Mouse (Mus musculus) midbrain, embryonic 11.5 days (tissue): ENCODE results near the gene Rpn2. TPM values are rescaled to one million over a fixed set of nuclear protein-coding genes. Genes with fewer than 3 reads are reported as not detected.
A peak's percentile ranks its signal among the peaks of the same experiment; 100 is the strongest.

Experiments
- ATAC-seq: fragments of 200-750 bp; cut with Nextera tagmentation; 2 replicates; pipeline ENCODE4 v1.8.0; 2017; ENCODE audit warnings: moderate TSS enrichment, moderate library complexity; ENCODE audit not compliant: low FRiP score
- DNase-seq: peaks from one replicate; pipeline ENCODE4 v3.0.0; 2015; ENCODE audit warnings: low spot score; ENCODE audit errors: missing footprints
- H3K27ac ChIP-seq: fragments of 300-500 bp; sonication (generic); 2 replicates; pipeline ENCODE4 v1.5.1; 2014; ENCODE audit warnings: low read depth, low read length
- H3K27me3 ChIP-seq: fragments of 300-500 bp; sonication (generic); 2 replicates; pipeline ENCODE4 v1.6.1; 2014; ENCODE audit warnings: mild to moderate bottlenecking, low read length, moderate library complexity, mixed read lengths; ENCODE audit not compliant: control insufficient read depth, insufficient read depth
- H3K36me3 ChIP-seq: fragments of 300-500 bp; sonication (generic); 2 replicates; pipeline ENCODE4 v1.6.1; 2014; ENCODE audit warnings: mild to moderate bottlenecking, low read length, moderate library complexity, mixed read lengths; ENCODE audit not compliant: control insufficient read depth, insufficient read depth
- H3K4me1 ChIP-seq: fragments of 300-500 bp; sonication (generic); 2 replicates; pipeline ENCODE4 v1.6.1; 2014; ENCODE audit warnings: low read length; ENCODE audit not compliant: control insufficient read depth, insufficient read depth
- H3K4me2 ChIP-seq: fragments of 300-500 bp; sonication (generic); 2 replicates; pipeline ENCODE4 v1.6.1; 2014; ENCODE audit warnings: mild to moderate bottlenecking, moderate library complexity
- H3K4me3 ChIP-seq: fragments of 300-500 bp; sonication (generic); 2 replicates; pipeline ENCODE4 v1.5.1; 2014; ENCODE audit warnings: low read depth, low read length
- H3K9ac ChIP-seq: fragments of 300-500 bp; sonication (generic); 2 replicates; pipeline ENCODE4 v1.6.1; 2014; ENCODE audit warnings: low read length
- H3K9me3 ChIP-seq: fragments of 300-500 bp; sonication (generic); 2 replicates; pipeline ENCODE4 v1.6.1; 2016; ENCODE audit warnings: low read length; ENCODE audit not compliant: control insufficient read depth
- WGBS: fragments of 180-500 bp; shearing (Covaris S2); extraction: QIAGEN DNeasy Blood & Tissue Kit; methylation state at CpG from one replicate; pipeline ENCODE4 v1.1.7; 2014; 5-methylcytosine and 5-hydroxymethylcytosine counted together
- polyA plus RNA-seq: library from polyadenylated mRNA; unstranded; fragments of >200 nt; fragmentation: Nextera tagmentation; extraction: Ambion mirVana; gene quantifications from 2 replicates; pipeline ENCODE4 v1.2.1, GENCODE M21; 2014

The Rpn2 gene
- polyA plus RNA-seq, result 234 and 237 TPM in 2 replicates

DNA sequence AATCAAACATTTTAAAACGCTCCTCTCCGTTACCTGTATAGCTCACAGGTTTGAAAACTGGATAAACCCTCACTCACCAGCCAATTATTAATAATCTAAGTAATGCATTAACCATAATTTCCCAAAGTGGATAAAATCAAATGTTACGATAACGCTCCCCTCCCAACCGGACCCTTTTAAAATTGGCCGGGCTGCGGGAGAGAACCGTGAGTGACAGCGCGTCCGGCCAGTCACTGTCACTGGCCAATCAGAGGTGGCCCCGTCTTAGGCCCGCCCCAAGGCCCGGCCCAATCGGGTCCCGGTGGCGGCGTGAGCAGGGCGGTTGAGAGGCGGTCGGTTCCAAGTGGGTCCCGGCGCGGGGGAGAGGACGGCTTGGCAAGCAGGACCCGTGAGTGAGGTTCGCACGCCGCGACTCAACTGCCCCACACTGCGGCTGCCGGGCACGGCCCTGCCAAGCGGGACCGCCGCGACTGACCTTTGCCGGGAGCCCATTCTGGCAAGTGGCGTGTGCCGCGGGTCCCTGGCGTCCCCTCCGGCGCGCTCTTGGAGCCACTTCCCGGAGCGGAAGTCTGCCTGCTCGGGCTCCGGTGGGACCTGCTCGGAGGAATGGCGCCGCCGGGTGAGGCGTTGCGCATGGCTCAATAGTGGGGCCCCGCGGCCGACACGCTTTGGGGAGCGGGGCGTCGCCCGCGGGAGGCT is at the start of gene Rpn2:
TSS of gene Rpn2 (plus strand) at position 301 of the 699 bp plus-strand sequence.
- Histone ChIP-seq H3K27me3 (no peaks in the 10 kb centered on the region), H3K36me3 (peaks cover 5% of the 10 kb centered on the region), H3K9ac (peak within 1 kb of the TSS; percentile 96), H3K4me1 (peaks cover 14% of the 10 kb centered on the region), H3K27ac (peak within 1 kb of the TSS; percentile 90), H3K9me3 (no peaks in the 10 kb centered on the region), H3K4me2 (peak within 1 kb of the TSS; percentile 67), H3K4me3 (peak within 1 kb of the TSS; percentile 99)
- DNase-seq (peak; percentile 99), ATAC-seq (peak; percentile 100)
- WGBS, result under 1% methylated on average over 60 of the region's 64 CpGs

DNA sequence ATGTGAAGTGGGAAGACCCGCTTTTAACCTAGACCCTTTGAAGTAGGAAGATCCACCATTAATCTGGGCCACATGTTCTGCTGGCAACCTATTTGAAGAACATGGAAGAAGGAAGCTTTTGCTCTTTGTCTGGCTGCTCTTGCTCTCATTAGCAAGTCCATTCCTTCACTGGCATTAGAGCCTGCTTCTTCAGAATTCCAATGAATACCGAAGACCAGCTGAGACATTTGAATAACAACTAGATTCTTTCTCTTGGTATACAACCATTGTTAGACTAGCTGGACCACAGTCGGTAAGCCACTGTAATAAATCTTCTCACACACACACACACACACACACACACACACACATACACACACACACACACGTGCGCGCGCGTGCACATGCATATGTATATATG is 42.9 kb upstream of the Rpn2 start:
- Histone ChIP-seq H3K9me3 (no peaks in the 10 kb centered on the region), H3K4me3 (no peak overlapping the region), H3K9ac (no peak overlapping the region), H3K4me1 (no peaks in the 10 kb centered on the region; the same call in 1 of the 2 replicates), H3K4me2 (no peak overlapping the region), H3K36me3 (no peaks in the 10 kb centered on the region), H3K27me3 (no peaks in the 10 kb centered on the region), H3K27ac (no peak overlapping the region)
- 84% methylated on average over 8 of the region's 8 CpGs for WGBS
- DNase-seq (no peak), ATAC-seq (no peak)

DNA sequence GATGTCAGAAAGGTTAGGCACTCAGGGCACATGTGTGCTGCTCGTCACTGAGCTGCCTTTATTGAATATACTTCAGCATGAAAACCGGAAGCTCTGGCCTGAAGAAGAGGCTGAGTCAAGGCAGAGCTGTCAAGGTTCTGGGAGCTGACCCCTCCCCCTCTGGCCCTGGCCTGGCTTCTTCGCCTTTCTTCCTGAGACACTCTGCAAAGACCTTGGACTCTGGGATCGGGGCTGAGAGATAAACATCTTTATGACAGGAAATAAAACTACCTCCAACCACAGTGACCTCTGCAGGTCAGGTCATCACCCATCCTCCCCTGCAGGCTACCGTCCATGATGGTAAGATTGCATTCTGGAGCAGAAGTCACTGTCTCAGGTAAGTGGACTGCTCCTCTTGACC is 33.8 kb upstream of the Rpn2 start:
- Histone ChIP-seq H3K36me3 (no peaks in the 10 kb centered on the region), H3K9ac (no peak overlapping the region), H3K27ac (no peak overlapping the region), H3K4me2 (no peak overlapping the region), H3K4me1 (no peaks in the 10 kb centered on the region), H3K4me3 (no peak overlapping the region), H3K27me3 (no peaks in the 10 kb centered on the region), H3K9me3 (no peaks in the 10 kb centered on the region)
- ATAC-seq (no peak), DNase-seq (no peak)
- WGBS, result 72% methylated on average over 5 of the region's 5 CpGs

DNA sequence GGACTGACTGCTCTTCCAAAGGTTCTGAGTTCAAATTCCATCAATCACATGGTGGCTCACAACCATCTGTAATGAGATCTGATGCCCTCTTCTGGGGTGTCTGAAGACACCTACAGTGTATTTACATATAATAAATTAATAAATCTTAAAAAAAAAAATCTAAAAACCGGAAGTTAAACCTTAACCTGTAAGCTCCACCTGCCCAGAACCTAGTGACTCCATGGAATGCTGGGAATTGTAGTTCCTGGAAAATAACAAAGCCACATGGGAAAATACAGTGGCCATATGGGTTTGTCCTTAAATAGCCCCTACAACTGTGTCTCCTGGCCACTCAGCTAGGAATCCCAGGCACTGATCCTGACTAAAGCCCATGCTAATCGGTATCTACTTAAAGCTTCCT is 33.2 kb upstream of the Rpn2 start:
- 78% methylated on average over 2 of the region's 2 CpGs for WGBS
- ATAC-seq, result no peak

DNA sequence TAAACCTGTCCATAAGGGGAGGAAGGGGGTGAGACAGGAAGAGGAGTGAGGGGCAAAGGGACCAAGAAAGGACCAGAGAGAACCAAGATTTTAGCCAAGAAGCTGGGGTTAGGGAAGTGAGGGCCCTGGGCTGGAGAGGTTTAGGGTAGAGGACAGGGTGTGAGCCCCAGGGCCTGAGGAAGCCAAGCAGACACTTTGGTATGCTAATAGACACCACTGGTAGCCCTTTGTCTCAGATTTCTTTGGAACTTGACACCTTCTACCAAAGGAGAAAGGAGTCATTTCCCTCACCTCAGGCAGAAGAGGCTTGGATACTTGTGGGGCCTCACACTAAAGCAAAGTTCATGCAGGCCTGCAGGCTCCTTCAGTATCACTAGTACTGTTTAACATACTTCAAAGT is 30.7 kb upstream of the Rpn2 start:
- H3K4me2 ChIP-seq, result no peak overlapping the region

More for the DNA sequence above, 33.2 kb upstream of the Rpn2 start:
- H3K9ac ChIP-seq, result no peak overlapping the region
- no peak overlapping the region for H3K4me3 ChIP-seq
- H3K27ac ChIP-seq, result no peak overlapping the region
- H3K4me1 ChIP-seq, result no peaks in the 10 kb centered on the region
- no peaks in the 10 kb centered on the region for H3K9me3 ChIP-seq
- H3K27me3 ChIP-seq, result no peaks in the 10 kb centered on the region
- DNase-seq, result no peak
- H3K4me2 ChIP-seq, result no peak overlapping the region
- H3K36me3 ChIP-seq, result no peaks in the 10 kb centered on the region

DNA sequence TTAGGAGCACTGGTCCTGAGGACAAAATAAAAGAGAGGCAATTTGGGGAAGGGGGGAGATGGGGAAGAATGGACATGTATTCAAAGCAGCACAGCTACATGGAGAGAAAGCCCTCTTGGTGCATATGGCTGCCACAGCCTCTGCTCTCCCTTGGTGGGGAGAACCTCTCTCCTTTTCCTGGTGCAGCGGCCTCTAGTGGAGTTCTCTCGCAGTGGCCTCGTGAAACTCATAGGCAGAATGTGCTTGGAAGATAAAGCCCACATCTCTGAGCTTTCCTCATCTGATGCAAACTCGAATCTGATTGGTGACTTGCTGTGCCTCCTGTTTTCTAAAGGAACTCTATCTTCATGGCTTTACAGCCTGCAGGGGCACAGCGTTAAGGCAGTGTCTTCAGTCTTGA is 19.1 kb upstream of the Rpn2 start:
- no peaks in the 10 kb centered on the region for H3K36me3 ChIP-seq
- no peak overlapping the region for H3K4me3 ChIP-seq
- no peak for ATAC-seq
- H3K27me3 ChIP-seq, result no peaks in the 10 kb centered on the region
- no peaks in the 10 kb centered on the region for H3K9me3 ChIP-seq
- 10% methylated on average over 5 of the region's 5 CpGs for WGBS
- H3K27ac ChIP-seq, result no peak overlapping the region
- no peak overlapping the region for H3K9ac ChIP-seq
- H3K4me2 ChIP-seq, result no peak overlapping the region
- peak; percentile 91 for DNase-seq
- H3K4me1 ChIP-seq, result no peaks in the 10 kb centered on the region

More for the DNA sequence above, 30.7 kb upstream of the Rpn2 start:
- no peak overlapping the region for H3K27ac ChIP-seq
- no peaks in the 10 kb centered on the region for H3K4me1 ChIP-seq
- H3K9ac ChIP-seq, result no peak overlapping the region
- H3K36me3 ChIP-seq, result no peaks in the 10 kb centered on the region
- H3K4me3 ChIP-seq, result no peak overlapping the region
- DNase-seq, result no peak
- no peak for ATAC-seq
- H3K27me3 ChIP-seq, result no peaks in the 10 kb centered on the region
- no peaks in the 10 kb centered on the region for H3K9me3 ChIP-seq

DNA sequence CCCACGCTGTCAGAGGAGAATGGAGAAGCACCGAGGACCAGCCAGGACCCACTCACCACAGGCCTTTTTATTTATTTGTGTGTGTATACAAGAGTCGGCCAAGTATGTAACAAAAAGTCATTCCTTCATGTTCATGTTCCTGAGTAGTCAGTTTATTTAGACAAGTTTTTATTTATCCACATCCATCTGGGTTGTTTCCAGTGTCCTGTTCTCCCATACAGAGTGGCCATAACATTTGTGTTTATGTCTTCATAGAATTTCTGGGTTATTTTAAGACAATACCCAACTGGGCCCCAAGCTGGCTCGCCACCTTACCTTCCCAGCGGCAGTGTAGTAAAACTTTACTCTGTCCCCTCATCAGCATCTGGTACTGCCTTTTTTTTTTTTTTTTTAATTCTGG is 16.9 kb upstream of the Rpn2 start:
- DNase-seq (no peak), ATAC-seq (no peak)
- no peak overlapping the region for H3K9ac ChIP-seq
- H3K9me3 ChIP-seq, result no peaks in the 10 kb centered on the region
- H3K4me3 ChIP-seq, result no peak overlapping the region
- H3K4me1 ChIP-seq, result no peaks in the 10 kb centered on the region
- H3K27ac ChIP-seq, result no peak overlapping the region
- 89% methylated on average over 5 of the region's 5 CpGs for WGBS
- H3K27me3 ChIP-seq, result no peaks in the 10 kb centered on the region
- H3K36me3 ChIP-seq, result no peaks in the 10 kb centered on the region
- H3K4me2 ChIP-seq, result no peak overlapping the region

DNA sequence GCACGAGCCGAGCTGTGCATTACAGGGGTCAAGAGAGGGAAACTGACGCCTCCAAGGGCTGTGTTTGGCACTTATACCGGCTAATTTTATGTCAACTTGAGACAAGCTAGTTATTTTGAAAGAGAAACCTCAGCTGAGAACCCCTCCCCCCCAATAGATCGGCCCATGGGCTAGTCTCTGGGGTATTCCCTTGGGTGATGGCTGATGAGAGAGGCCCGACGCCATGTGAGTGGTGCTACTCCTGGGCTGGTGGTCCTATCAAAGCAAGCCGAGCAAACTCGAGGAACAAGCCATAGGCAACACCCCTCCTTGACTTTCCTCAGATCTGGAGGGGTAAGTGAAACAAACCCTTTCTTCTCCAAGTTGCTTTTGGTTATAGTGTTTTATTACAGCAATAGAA is 16.3 kb upstream of the Rpn2 start:
- H3K36me3 ChIP-seq, result no peaks in the 10 kb centered on the region
- no peaks in the 10 kb centered on the region for H3K4me1 ChIP-seq
- 81% methylated on average over 9 of the region's 9 CpGs for WGBS
- H3K27me3 ChIP-seq, result no peaks in the 10 kb centered on the region
- DNase-seq (no peak), ATAC-seq (no peak)
- H3K9ac ChIP-seq, result no peak overlapping the region
- H3K4me3 ChIP-seq, result no peak overlapping the region
- no peaks in the 10 kb centered on the region for H3K9me3 ChIP-seq
- H3K27ac ChIP-seq, result no peak overlapping the region
- H3K4me2 ChIP-seq, result no peak overlapping the region

DNA sequence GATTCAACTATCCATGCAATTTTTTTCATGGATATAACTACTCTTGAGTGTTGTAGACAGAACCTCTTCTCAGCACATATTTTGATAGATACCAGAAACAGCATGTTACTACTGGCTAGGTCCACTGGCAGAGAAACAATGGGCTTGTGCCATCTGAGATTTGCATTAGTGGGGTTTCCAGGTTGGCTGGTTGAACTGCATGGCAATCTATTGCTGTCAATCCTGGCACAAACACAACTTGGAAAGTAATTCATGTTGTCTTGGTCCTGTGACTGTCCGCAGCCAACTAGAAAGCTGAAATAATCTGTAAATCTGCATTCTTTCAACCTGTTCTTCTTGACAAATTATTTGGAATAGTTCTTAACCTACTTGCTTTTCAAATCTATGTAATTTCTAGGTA is 15.7 kb upstream of the Rpn2 start:
- no peak for ATAC-seq
- WGBS, result 98% methylated on average over 1 of the region's 1 CpGs

More for the DNA sequence above, 15.7 kb upstream of the Rpn2 start:
- H3K4me2 ChIP-seq, result no peak overlapping the region
- H3K9me3 ChIP-seq, result no peaks in the 10 kb centered on the region
- no peak overlapping the region for H3K9ac ChIP-seq
- no peaks in the 10 kb centered on the region for H3K36me3 ChIP-seq
- H3K4me1 ChIP-seq, result no peaks in the 10 kb centered on the region
- H3K4me3 ChIP-seq, result no peak overlapping the region
- no peak overlapping the region for H3K27ac ChIP-seq
- H3K27me3 ChIP-seq, result no peaks in the 10 kb centered on the region
- DNase-seq, result no peak
